In the genomic region with DNA sequence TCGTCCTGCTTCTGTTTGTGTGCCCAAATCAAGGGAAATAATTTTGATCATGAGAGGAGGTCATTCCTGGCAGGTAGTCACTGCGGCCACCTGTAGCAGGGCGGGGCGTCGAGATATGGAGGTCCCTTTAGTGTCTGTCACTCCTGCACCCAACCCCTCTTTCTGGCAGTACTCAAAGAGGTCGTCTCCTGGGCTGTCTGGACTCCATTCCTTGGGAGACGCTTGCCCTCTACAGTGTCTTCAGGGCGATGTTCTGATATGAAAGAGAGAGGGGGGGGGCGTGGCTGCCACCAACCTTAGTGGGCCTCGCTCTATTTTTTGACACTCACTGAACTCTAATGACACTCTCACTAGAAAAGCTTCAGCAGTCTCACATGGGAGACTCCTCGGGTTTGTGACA, we compare ENCODE assay signal across 8 mouse cellular contexts. TPM values are rescaled to one million over a fixed set of nuclear protein-coding genes. Genes with fewer than 3 reads are reported as not detected.
DNase-seq lines count a peak whose midpoint lies in the region; ATAC-seq and TF ChIP-seq lines count a peak whose summit lies in the region.

No protein-coding gene starts in this region.

- WGBS in kidney, adult 2 months: 41% methylated on average over 11 of the region's 11 CpGs
- WGBS in forebrain, postnatal 0 days: 61% methylated on average over 11 of the region's 11 CpGs

- DNase-seq in kidney, adult 2 months: no peak
- no peak for DNase-seq in kidney, adult 11 months
- no peak for DNase-seq in MEL (ENCODE audit: low read depth, low spot score)
- no peak for DNase-seq in forebrain, postnatal 0 days
- peak; percentile 14 for DNase-seq in lung, postnatal 10 days
- no peak for DNase-seq in adrenal gland, postnatal 25 days
- DNase-seq in left cerebral cortex, adult 9 months (ENCODE audit: low spot score in 2 of 2): no peak
- no peak for DNase-seq in adrenal gland, postnatal 10 days

- H3K27ac ChIP-seq in kidney, adult 2 months (ENCODE audit: insufficient read depth, low read depth, low read length): peak overlapping the region; percentile 95
- peak overlapping the region; percentile 85 for H3K27ac ChIP-seq in MEL (ENCODE audit: control insufficient read depth, low read depth, low read length)
- H3K27ac ChIP-seq in forebrain, postnatal 0 days (ENCODE audit: low read depth, low read length): peak overlapping the region; percentile 93

- no peaks in the 10 kb centered on the region for H3K27me3 ChIP-seq in kidney, adult 2 months (replicated peaks; ENCODE audit: control insufficient read depth, insufficient read depth, low read length)
- H3K27me3 ChIP-seq in MEL (ENCODE audit: control insufficient read depth in 1 of 2, insufficient read depth in 2 of 2, low read length in 2 of 2): peaks cover 0 to 2% of the 10 kb centered on the region in 2 experiments; a peak in 1 of 4 replicates
- no peaks in the 10 kb centered on the region for H3K27me3 ChIP-seq in forebrain, postnatal 0 days (ENCODE audit: insufficient read depth, low read length)

- peak overlapping the region; percentile 79 for H3K4me3 ChIP-seq in kidney, adult 2 months (ENCODE audit: insufficient read depth, low read depth, low read length)
- peak overlapping the region; percentile 63 to 78 for H3K4me3 ChIP-seq in MEL (ENCODE audit: control insufficient read depth in 1 of 2, insufficient read depth in 1 of 2, low read depth in 2 of 2, low read length in 2 of 2)
- peak overlapping the region; percentile 61 for H3K4me3 ChIP-seq in forebrain, postnatal 0 days (ENCODE audit: low read depth, low read length)

- TF ChIP-seq EP300 in MEL (IDR thresholded peaks at IDR 0.05; ENCODE audit: low read depth in 1 of 2, low read length in 2 of 2): no peak

- H3K4me1 ChIP-seq in kidney, adult 2 months (ENCODE audit: control insufficient read depth, insufficient read depth, low read length): peaks cover 6% of the 10 kb centered on the region
- H3K4me1 ChIP-seq in MEL (ENCODE audit: control insufficient read depth in 1 of 2, insufficient read depth in 2 of 2, low read length in 2 of 2): peaks cover 2 to 26% of the 10 kb centered on the region in 2 experiments
- peaks cover 14% of the 10 kb centered on the region; the same call in 1 of the 2 replicates for H3K4me1 ChIP-seq in forebrain, postnatal 0 days (ENCODE audit: insufficient read depth)

- H3K9ac ChIP-seq in MEL (ENCODE audit: control insufficient read depth, low read depth, low read length, poor library complexity, severe bottlenecking): peak overlapping the region; percentile 80
- peak overlapping the region; percentile 94 for H3K9ac ChIP-seq in forebrain, postnatal 0 days

- peak overlapping the region; percentile 92 for H3K4me2 ChIP-seq in forebrain, postnatal 0 days (ENCODE audit: low read depth)

- TF ChIP-seq CTCF in kidney, adult 2 months (conservative IDR thresholded peaks at IDR 0.05; ENCODE audit: insufficient read depth, insufficient read length, low read depth, low read length): no peak
- no peak for TF ChIP-seq CTCF in MEL (IDR thresholded peaks at IDR 0.05 in 2 of 3, conservative IDR thresholded peaks at IDR 0.05 in 1 of 3; ENCODE audit: control insufficient read depth in 1 of 3, insufficient read depth in 1 of 3, low read depth in 2 of 3, low read length in 3 of 3, poor library complexity in 1 of 3, severe bottlenecking in 1 of 3)
- TF ChIP-seq CTCF in forebrain, postnatal 0 days (IDR thresholded peaks at IDR 0.05; ENCODE audit: low read depth): 0 out of 2 replicates have a peak, but pooled peaks have one; percentile 1

- H3K79me2 ChIP-seq in MEL (ENCODE audit: control insufficient read depth, insufficient read depth, low read length, poor library complexity): peaks cover 4% of the 10 kb centered on the region; the same call in 1 of the 2 replicates

- TF ChIP-seq RAD21 in MEL (IDR thresholded peaks at IDR 0.05; ENCODE audit: low read depth, low read length): no peak

- ATAC-seq in forebrain, postnatal 0 days: no peak

- H3K36me3 ChIP-seq in kidney, adult 2 months (ENCODE audit: control insufficient read depth, insufficient read depth, low read length): no peaks in the 10 kb centered on the region; the same call in none of the 2 replicates
- H3K36me3 ChIP-seq in MEL (ENCODE audit: control insufficient read depth in 1 of 2, insufficient read depth in 2 of 2, low read length in 2 of 2): peaks cover 0 to 14% of the 10 kb centered on the region in 2 experiments; a peak in 2 of 4 replicates
- peaks cover 16% of the 10 kb centered on the region for H3K36me3 ChIP-seq in forebrain, postnatal 0 days (ENCODE audit: insufficient read depth)

- TF ChIP-seq POLR2A in kidney, adult 2 months (IDR thresholded peaks at IDR 0.05; ENCODE audit: low read depth, low read length): no peak
- no peak for TF ChIP-seq POLR2A in MEL (IDR thresholded peaks at IDR 0.05; ENCODE audit: control insufficient read depth in 1 of 2, insufficient read depth in 1 of 2, low read depth in 1 of 2, low read length in 2 of 2, poor library complexity in 1 of 2)

- H3K9me3 ChIP-seq in MEL (replicated peaks; ENCODE audit: insufficient read depth, low read length): no peaks in the 10 kb centered on the region
- no peaks in the 10 kb centered on the region for H3K9me3 ChIP-seq in forebrain, postnatal 0 days (ENCODE audit: low read length)

TF ChIP-seq in MEL, 35 proteins besides CTCF, POLR2A, EP300 and RAD21:
- TF ChIP-seq UBTF (IDR thresholded peaks at IDR 0.05; ENCODE audit: borderline replicate concordance, insufficient read depth, low read depth, low read length): no peak
- TF ChIP-seq USF1 (IDR thresholded peaks at IDR 0.05; ENCODE audit: low read depth, low read length): no peak
- TF ChIP-seq BHLHE40 (IDR thresholded peaks at IDR 0.05; ENCODE audit: borderline replicate concordance, low read depth, low read length): no peak
- TF ChIP-seq ELF1 (IDR thresholded peaks at IDR 0.05; ENCODE audit: low read depth, low read length): no peak
- no peak for TF ChIP-seq MAZ (IDR thresholded peaks at IDR 0.05; ENCODE audit: low read depth, low read length)
- no peak for TF ChIP-seq SIN3A (IDR thresholded peaks at IDR 0.05; ENCODE audit: low read length)
- no peak for TF ChIP-seq ZMIZ1 (IDR thresholded peaks at IDR 0.05; ENCODE audit: low read depth, low read length)
- no peak for TF ChIP-seq ZC3H11A (IDR thresholded peaks at IDR 0.05; ENCODE audit: low read depth, low read length)
- no peak for TF ChIP-seq ZNF384 (IDR thresholded peaks at IDR 0.05; ENCODE audit: low read depth, low read length)
- TF ChIP-seq TAL1 (IDR thresholded peaks at IDR 0.05; ENCODE audit: low read length): no peak
- no peak for TF ChIP-seq CHD1 (IDR thresholded peaks at IDR 0.05; ENCODE audit: low read depth, low read length)
- TF ChIP-seq GATA1 (IDR thresholded peaks at IDR 0.05; ENCODE audit: low read depth, low read length): no peak
- no peak for TF ChIP-seq HCFC1 (IDR thresholded peaks at IDR 0.05; ENCODE audit: low read depth, low read length)

RNA-seq across cellular contexts. Expression of gene Irgq, which starts 0.9 kb away (rescaled TPM):
- polyA plus RNA-seq in kidney, adult 2 months (2012; rRNA removed): 15.4 and 17.4 TPM in 2 replicates
- total RNA-seq in MEL (2012; rRNA removed): 3.6 and 4.7 TPM in 2 replicates
- 1 to 10 TPM in 1 of 2 experiments, not detected in 1; 5.8 TPM for polyA plus RNA-seq in MEL (2012; ENCODE audit: insufficient read depth in 1 of 2, insufficient read length in 2 of 2, low read depth in 1 of 2, low replicate concordance in 2 of 2, missing spikeins in 1 of 2)
- total RNA-seq in forebrain, postnatal 0 days (2014; rRNA removed): 103 and 119 TPM in 2 replicates
- 20.8 and 26.8 TPM in 2 replicates for polyA plus RNA-seq in forebrain, postnatal 0 days (2015; fragmentation: Nextera tagmentation; extraction: Ambion mirVana)
- 24.5 and 29.5 TPM in 2 replicates for total RNA-seq in adrenal gland, postnatal 25 days (2021)
- 10 to 100 TPM; 17.6 to 23.3 TPM for total RNA-seq in adrenal gland, postnatal 10 days (2021)

RNA-seq across cellular contexts. Expression of gene Pinlyp, which starts 16.3 kb away (rescaled TPM):
- not detected in 2 replicates for polyA plus RNA-seq in kidney, adult 2 months (2012; rRNA removed)
- total RNA-seq in MEL (2012; rRNA removed): not detected in 2 replicates
- polyA plus RNA-seq in MEL (2012; ENCODE audit: insufficient read depth in 1 of 2, insufficient read length in 2 of 2, low read depth in 1 of 2, low replicate concordance in 2 of 2, missing spikeins in 1 of 2): not detected
- total RNA-seq in forebrain, postnatal 0 days (2014; rRNA removed): 0.31 and 0.43 TPM in 2 replicates
- polyA plus RNA-seq in forebrain, postnatal 0 days (2015; fragmentation: Nextera tagmentation; extraction: Ambion mirVana): not detected in 2 replicates
- not detected in 2 replicates for total RNA-seq in adrenal gland, postnatal 25 days (2021)
- total RNA-seq in adrenal gland, postnatal 10 days (2021): not detected

RNA-seq across cellular contexts. Expression of gene Xrcc1, which starts 16.5 kb away (rescaled TPM):
- polyA plus RNA-seq in kidney, adult 2 months (2012; rRNA removed): 29.0 and 31.2 TPM in 2 replicates
- total RNA-seq in MEL (2012; rRNA removed): 84.4 and 97.4 TPM in 2 replicates
- polyA plus RNA-seq in MEL (2012; ENCODE audit: insufficient read depth in 1 of 2, insufficient read length in 2 of 2, low read depth in 1 of 2, low replicate concordance in 2 of 2, missing spikeins in 1 of 2): 100 to 1,000 TPM; 101 to 574 TPM
- total RNA-seq in forebrain, postnatal 0 days (2014; rRNA removed): 41.1 and 49.8 TPM in 2 replicates
- polyA plus RNA-seq in forebrain, postnatal 0 days (2015; fragmentation: Nextera tagmentation; extraction: Ambion mirVana): 42.1 and 48.6 TPM in 2 replicates
- 38.0 and 51.2 TPM in 2 replicates for total RNA-seq in adrenal gland, postnatal 25 days (2021)
- total RNA-seq in adrenal gland, postnatal 10 days (2021): 10 to 100 TPM; 37.4 to 48.6 TPM

RNA-seq across cellular contexts. Expression of gene AC161166.1, which starts 17.3 kb away (rescaled TPM):
- polyA plus RNA-seq in kidney, adult 2 months (2012; rRNA removed): not detected in 2 replicates
- total RNA-seq in MEL (2012; rRNA removed): not detected in 2 replicates
- under 1 TPM in 1 of 2 experiments, not detected in 1; 0.13 TPM for polyA plus RNA-seq in MEL (2012; ENCODE audit: insufficient read depth in 1 of 2, insufficient read length in 2 of 2, low read depth in 1 of 2, low replicate concordance in 2 of 2, missing spikeins in 1 of 2)
- not detected in 2 replicates for total RNA-seq in forebrain, postnatal 0 days (2014; rRNA removed)
- 0.13 and 0.31 TPM in 2 replicates for polyA plus RNA-seq in forebrain, postnatal 0 days (2015; fragmentation: Nextera tagmentation; extraction: Ambion mirVana)
- total RNA-seq in adrenal gland, postnatal 25 days (2021): not detected in 2 replicates
- not detected for total RNA-seq in adrenal gland, postnatal 10 days (2021)

RNA-seq across cellular contexts. Expression of gene Zfp428, which starts 22.8 kb away (rescaled TPM):
- 9.5 and 17.1 TPM in 2 replicates for polyA plus RNA-seq in kidney, adult 2 months (2012; rRNA removed)
- 10.3 and 12.4 TPM in 2 replicates for total RNA-seq in MEL (2012; rRNA removed)
- 10 to 100 TPM in 1 of 2 experiments, not detected in 1; 16.4 TPM for polyA plus RNA-seq in MEL (2012; ENCODE audit: insufficient read depth in 1 of 2, insufficient read length in 2 of 2, low read depth in 1 of 2, low replicate concordance in 2 of 2, missing spikeins in 1 of 2)
- total RNA-seq in forebrain, postnatal 0 days (2014; rRNA removed): 196 and 242 TPM in 2 replicates
- 258 and 279 TPM in 2 replicates for polyA plus RNA-seq in forebrain, postnatal 0 days (2015; fragmentation: Nextera tagmentation; extraction: Ambion mirVana)
- 6.2 and 7.0 TPM in 2 replicates for total RNA-seq in adrenal gland, postnatal 25 days (2021)
- total RNA-seq in adrenal gland, postnatal 10 days (2021): 1 to 10 TPM; 6.0 to 9.1 TPM
